Mouse (Mus musculus): ENCODE results near the gene Zfp408. TPM values are rescaled to one million over a fixed set of nuclear protein-coding genes. Genes with fewer than 3 reads are reported as not detected.
"Not testable (repeated sequence)": the region's sequence is repeated elsewhere in the genome, so short reads cannot be mapped to it uniquely, and the experiment has no call there.

Zfp408 gene
- polyA plus RNA-seq, 1 experiment from 2014 or later = 13.8 TPM

DNA sequence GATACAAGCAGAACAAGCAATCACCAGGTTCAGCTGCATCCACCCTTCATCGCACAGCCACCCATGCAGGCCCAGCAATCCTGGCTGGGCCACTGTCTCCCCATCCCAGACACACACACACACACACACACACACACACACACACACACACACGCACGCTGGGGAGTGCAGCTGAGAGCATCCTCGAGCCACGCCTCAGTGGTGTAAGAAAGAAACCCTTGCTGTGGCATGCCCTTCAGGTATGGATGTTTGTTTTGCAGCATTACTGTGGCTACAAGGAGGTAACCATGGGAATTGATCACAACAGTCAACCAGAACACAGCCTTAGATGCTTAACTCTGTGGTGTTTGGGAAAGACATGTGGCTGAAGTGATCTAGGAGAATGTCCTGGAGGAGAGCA, 17.3 kb downstream of the Zfp408 start:
- WGBS = 87% methylated on average over 5 of the region's 5 CpGs

DNA sequence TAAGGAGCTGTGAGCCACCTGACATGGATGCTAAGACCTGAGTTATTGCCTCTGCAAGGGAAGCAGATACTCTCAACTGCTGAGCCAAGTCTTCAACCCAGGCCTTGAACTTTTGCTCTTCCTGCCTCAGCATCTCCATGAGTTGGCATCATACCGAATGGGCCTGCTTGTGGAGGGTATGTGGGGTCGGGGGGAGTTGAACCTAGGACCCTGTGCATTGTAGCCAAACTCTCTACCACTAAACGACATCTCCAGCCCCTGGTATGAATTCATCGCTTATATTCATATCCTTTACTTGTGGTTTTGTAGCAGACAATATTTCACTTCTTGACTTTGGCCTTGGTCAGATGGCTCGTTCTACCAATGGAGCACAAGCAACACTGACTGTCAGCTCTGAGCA, 17.8 kb downstream of the Zfp408 start:
- H3K27me3 ChIP-seq = no peaks in the 10 kb centered on the region
- no peak overlapping the region for H3K4me3 ChIP-seq
- no peak for ATAC-seq (replicated peaks)
- no peak overlapping the region for H3K4me2 ChIP-seq (replicated peaks)
- H3K27ac ChIP-seq (replicated peaks) = no peak overlapping the region
- H3K9ac ChIP-seq (replicated peaks) = no peak overlapping the region
- WGBS = 88% methylated on average over 5 of the region's 5 CpGs
- H3K36me3 ChIP-seq = no peaks in the 10 kb centered on the region
- H3K4me1 ChIP-seq = no peaks in the 10 kb centered on the region
- H3K9me3 ChIP-seq = no peaks in the 10 kb centered on the region

More for the DNA sequence above, 17.3 kb downstream of the Zfp408 start:
- no peaks in the 10 kb centered on the region for H3K27me3 ChIP-seq
- no peak overlapping the region for H3K4me2 ChIP-seq (replicated peaks)
- H3K27ac ChIP-seq (replicated peaks) = no peak overlapping the region
- H3K9ac ChIP-seq (replicated peaks) = no peak overlapping the region
- H3K4me3 ChIP-seq = no peak overlapping the region
- ATAC-seq (replicated peaks) = no peak
- no peaks in the 10 kb centered on the region for H3K9me3 ChIP-seq
- no peaks in the 10 kb centered on the region for H3K4me1 ChIP-seq
- no peaks in the 10 kb centered on the region for H3K36me3 ChIP-seq

DNA sequence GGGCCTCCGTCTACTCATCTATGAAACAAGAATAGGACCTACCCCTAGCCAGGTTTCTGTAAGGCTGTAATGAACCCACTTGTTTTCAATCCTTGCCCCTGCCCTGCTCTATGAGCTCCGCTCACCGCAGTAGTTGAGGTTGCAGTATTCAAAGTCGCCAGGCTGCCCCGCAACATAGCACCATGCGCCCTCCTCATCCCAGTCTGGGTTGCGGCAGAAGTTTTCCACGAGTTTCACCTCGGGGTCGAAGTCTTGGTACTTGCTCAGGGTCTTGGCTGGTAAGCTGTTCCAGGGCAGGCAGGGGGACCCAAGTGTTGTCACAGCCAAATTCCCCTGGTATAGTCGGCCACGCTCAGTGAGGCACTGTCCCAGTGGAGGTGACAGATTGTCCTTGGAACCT, 19.2 kb downstream of the Zfp408 start:
- H3K27ac ChIP-seq (replicated peaks) = no peak overlapping the region
- H3K4me1 ChIP-seq = no peaks in the 10 kb centered on the region
- no peak for ATAC-seq (replicated peaks)
- WGBS = 95% methylated on average over 12 of the region's 12 CpGs
- no peak overlapping the region for H3K4me2 ChIP-seq (replicated peaks)
- H3K9me3 ChIP-seq = no peaks in the 10 kb centered on the region
- no peak overlapping the region for H3K9ac ChIP-seq (replicated peaks)
- H3K4me3 ChIP-seq = no peak overlapping the region
- no peaks in the 10 kb centered on the region for H3K27me3 ChIP-seq
- no peaks in the 10 kb centered on the region for H3K36me3 ChIP-seq

DNA sequence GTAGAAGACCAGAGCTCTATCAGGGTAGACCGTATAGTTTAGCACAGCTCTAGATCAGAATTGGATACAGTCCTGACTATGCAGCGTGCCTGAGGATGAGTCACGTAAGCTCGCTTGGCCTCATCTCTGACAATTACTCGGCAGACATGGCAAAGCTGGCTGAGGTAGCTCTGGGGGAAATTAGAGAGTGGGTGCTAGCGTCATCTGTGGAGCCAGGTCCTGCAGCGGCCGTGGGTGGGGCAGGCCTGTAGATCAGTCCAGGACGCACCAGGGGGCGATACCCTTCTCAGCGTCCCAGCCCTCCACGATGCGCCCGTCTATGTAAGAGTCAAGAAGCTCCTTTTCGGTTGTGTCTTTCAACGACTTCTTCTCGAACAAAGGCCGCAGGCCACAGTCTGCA, 19.9 kb downstream of the Zfp408 start:
- H3K36me3 ChIP-seq = no peaks in the 10 kb centered on the region
- no peaks in the 10 kb centered on the region for H3K27me3 ChIP-seq
- no peak overlapping the region for H3K9ac ChIP-seq (replicated peaks)
- no peak overlapping the region for H3K4me2 ChIP-seq (replicated peaks)
- no peak for ATAC-seq (replicated peaks)
- H3K9me3 ChIP-seq = no peaks in the 10 kb centered on the region
- H3K27ac ChIP-seq (replicated peaks) = no peak overlapping the region
- WGBS = 87% methylated on average over 18 of the region's 18 CpGs
- H3K4me3 ChIP-seq = no peak overlapping the region
- no peaks in the 10 kb centered on the region for H3K4me1 ChIP-seq

DNA sequence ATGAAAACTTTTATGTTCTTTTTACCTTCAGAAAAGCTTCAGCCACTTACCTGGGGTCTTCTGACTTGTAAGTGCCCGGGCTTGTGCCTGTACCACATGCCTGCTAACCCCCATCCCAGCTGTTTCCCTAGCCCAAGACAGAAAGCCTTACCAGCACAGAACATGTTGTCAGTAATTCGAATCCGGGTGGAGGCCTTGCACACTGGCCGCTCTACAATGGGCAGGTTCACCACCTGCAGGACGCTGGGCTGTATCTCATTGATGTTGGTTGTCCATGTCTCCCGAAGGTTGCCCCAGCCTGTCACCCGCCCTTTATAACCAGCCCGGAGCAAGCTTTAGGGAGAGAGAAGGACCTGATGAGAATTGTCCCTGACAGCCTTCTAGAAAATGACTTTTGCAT, 21.4 kb downstream of the Zfp408 start:
- H3K9me3 ChIP-seq = no peaks in the 10 kb centered on the region
- H3K4me3 ChIP-seq = no peak overlapping the region
- H3K4me2 ChIP-seq (replicated peaks) = no peak overlapping the region
- H3K36me3 ChIP-seq = peaks cover 8% of the 10 kb centered on the region; the same call in 1 of the 2 replicates
- no peak overlapping the region for H3K27ac ChIP-seq (replicated peaks)
- no peak overlapping the region for H3K9ac ChIP-seq (replicated peaks)
- H3K27me3 ChIP-seq = no peaks in the 10 kb centered on the region
- H3K4me1 ChIP-seq = no peaks in the 10 kb centered on the region
- 95% methylated on average over 8 of the region's 8 CpGs for WGBS
- no peak for ATAC-seq (replicated peaks)

DNA sequence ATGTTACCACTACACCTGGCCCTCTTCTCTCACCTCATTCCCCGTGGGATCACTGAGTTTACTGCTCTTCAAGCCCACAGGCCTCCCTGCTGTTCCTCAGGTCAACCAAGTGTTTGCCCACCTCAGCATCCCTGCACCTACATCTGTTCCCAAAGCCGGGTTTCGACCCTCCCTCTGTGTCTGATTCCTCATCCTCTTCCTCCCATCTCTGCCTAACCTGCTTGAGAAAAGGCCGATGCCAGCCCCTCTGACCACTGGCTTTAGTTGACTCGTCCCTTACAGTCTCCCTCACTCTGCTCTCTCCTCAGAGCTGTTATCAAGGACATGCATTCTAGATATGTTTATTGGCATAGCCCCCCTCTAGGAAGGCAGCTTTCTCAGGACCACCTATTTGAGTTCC, 22.1 kb downstream of the Zfp408 start:
- 74% methylated on average over 5 of the region's 5 CpGs for WGBS
- Histone ChIP-seq H3K36me3 (peaks cover 12% of the 10 kb centered on the region; the same call in 1 of the 2 replicates), H3K4me2 (replicated peaks) (no peak overlapping the region), H3K9ac (replicated peaks) (no peak overlapping the region), H3K9me3 (no peaks in the 10 kb centered on the region), H3K27ac (replicated peaks) (no peak overlapping the region), H3K4me1 (no peaks in the 10 kb centered on the region), H3K4me3 (no peak overlapping the region), H3K27me3 (no peaks in the 10 kb centered on the region)
- no peak for ATAC-seq (replicated peaks)

DNA sequence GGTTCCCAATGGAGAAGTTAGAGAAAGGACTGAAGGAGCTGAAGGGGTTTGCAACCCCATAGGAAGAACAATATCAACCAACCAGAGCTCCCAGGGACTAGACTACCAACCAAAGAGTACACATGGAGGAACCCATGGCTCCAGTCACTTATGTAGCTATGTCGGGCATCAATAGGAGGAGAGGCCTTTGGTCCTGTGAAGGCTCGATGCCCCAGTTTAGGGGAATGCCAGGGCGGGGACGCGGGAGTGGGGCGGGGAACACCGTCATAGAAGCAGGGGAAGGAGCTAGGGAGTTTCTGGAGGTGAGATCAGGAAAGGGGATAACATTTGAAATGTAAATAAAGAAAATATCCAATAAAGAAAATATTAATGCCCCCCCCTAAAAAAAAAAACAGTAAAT, 26.2 kb downstream of the Zfp408 start:
- not testable (repeated sequence) for ATAC-seq (replicated peaks)

DNA sequence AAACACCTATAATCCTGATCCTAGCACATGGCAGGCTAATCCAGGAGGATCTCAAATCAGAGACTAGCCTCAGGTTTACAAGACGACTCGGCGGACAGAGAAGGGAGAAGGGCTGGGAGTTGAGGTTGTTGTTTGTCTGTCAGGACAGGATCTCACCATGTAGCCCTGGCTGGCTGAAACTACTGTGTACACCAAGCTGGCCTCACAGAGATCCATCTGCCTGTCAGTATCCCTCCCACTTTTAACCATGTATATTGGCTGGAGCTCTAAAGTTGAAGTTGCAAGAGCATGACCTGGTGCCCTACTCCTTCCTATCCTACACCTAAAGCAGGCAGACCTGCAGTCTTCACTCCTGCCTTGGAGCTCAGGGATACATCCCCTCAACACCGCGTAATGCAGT, 27.2 kb downstream of the Zfp408 start:
- ATAC-seq (replicated peaks) = no peak
- H3K4me2 ChIP-seq (replicated peaks) = no peak overlapping the region
- no peaks in the 10 kb centered on the region for H3K27me3 ChIP-seq
- no peak overlapping the region for H3K27ac ChIP-seq (replicated peaks)
- H3K9ac ChIP-seq (replicated peaks) = no peak overlapping the region
- H3K36me3 ChIP-seq = peaks cover 62% of the 10 kb centered on the region
- H3K9me3 ChIP-seq = no peaks in the 10 kb centered on the region
- 89% methylated on average over 5 of the region's 5 CpGs for WGBS
- H3K4me1 ChIP-seq = no peaks in the 10 kb centered on the region
- no peak overlapping the region for H3K4me3 ChIP-seq

More for the DNA sequence above, 26.2 kb downstream of the Zfp408 start:
- not testable (repeated sequence) for H3K27ac ChIP-seq (replicated peaks); H3K9me3 ChIP-seq; H3K4me2 ChIP-seq (replicated peaks); H3K4me3 ChIP-seq; H3K27me3 ChIP-seq; H3K9ac ChIP-seq (replicated peaks); H3K4me1 ChIP-seq
- WGBS = 96% methylated on average over 7 of the region's 7 CpGs
- peaks cover 51% of the 10 kb centered on the region for H3K36me3 ChIP-seq

DNA sequence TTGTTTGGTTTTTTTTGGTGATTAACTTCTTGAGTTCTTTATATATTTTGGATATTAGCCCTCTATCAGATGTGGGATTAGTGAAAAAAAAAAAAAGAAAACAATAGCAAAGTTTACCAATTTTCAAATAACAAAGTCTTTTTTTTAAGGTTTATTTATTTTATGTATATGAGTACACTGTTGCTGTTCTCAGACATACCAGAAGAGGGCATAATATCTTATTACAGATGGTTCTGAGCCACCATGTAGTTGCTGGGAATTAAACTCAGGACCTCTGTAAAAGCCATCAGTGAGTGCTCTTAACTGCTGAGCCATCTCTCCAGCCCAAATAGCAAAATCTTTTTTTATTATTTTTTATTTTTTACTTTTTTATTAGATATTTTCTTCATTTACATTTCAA, 40.2 kb downstream of the Zfp408 start:
- H3K4me1 ChIP-seq; ATAC-seq (replicated peaks); H3K27me3 ChIP-seq; H3K4me2 ChIP-seq (replicated peaks); H3K4me3 ChIP-seq; H3K9me3 ChIP-seq; H3K9ac ChIP-seq (replicated peaks); H3K27ac ChIP-seq (replicated peaks): not testable (repeated sequence)
- peaks cover 62% of the 10 kb centered on the region for H3K36me3 ChIP-seq

DNA sequence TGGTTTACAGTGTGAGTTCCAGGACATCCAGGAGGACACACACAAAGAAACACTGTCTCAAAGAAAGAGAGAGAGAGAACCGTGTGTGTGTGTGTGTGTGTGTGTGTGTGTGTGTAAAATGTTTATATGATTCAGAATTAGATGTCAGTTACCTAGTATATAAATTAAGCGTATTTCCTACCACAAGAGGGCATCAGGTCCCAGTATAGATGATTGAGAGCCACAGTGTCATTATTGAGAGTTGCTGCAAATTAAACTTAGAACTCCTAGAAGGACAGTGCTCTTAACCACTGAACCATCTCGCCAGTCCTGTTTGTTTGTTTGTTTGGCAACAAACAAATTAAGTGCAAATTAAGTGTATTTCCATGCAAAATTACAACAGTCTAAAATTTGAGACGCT, 47.2 kb downstream of the Zfp408 start:
- H3K9me3 ChIP-seq = no peaks in the 10 kb centered on the region
- WGBS = 96% methylated on average over 4 of the region's 4 CpGs
- no peak overlapping the region for H3K27ac ChIP-seq (replicated peaks)
- no peaks in the 10 kb centered on the region for H3K27me3 ChIP-seq
- no peak for ATAC-seq (replicated peaks)
- H3K4me3 ChIP-seq = no peak overlapping the region
- H3K9ac ChIP-seq (replicated peaks) = no peak overlapping the region
- H3K36me3 ChIP-seq = peaks cover 77% of the 10 kb centered on the region
- H3K4me2 ChIP-seq (replicated peaks) = no peak overlapping the region
- H3K4me1 ChIP-seq = no peaks in the 10 kb centered on the region

DNA sequence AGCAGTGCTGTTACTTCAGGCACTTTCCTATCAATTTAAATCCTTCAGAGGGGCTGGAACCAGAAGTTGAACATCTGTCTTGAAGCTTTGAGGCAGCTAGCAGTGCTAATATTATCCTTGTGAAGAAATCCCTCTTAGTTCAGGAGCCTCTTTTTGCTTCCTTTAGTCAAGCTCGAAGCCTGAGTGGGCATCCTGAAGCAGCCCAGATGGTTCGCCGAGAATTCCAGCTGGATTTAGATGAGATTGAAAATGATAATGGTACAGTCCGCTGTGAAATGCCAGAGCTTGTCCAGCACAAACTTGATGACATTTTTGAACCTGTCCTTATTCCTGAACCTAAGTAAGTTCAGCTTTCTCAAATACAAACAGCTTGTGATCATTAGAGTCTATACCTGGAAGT, 49.1 kb downstream of the Zfp408 start:
- no peak overlapping the region for H3K4me3 ChIP-seq
- no peaks in the 10 kb centered on the region for H3K9me3 ChIP-seq
- H3K27me3 ChIP-seq = no peaks in the 10 kb centered on the region
- WGBS = 96% methylated on average over 4 of the region's 4 CpGs
- peaks cover 81% of the 10 kb centered on the region for H3K36me3 ChIP-seq
- no peak overlapping the region for H3K27ac ChIP-seq (replicated peaks)
- ATAC-seq (replicated peaks) = no peak
- no peaks in the 10 kb centered on the region for H3K4me1 ChIP-seq
- no peak overlapping the region for H3K9ac ChIP-seq (replicated peaks)
- H3K4me2 ChIP-seq (replicated peaks) = no peak overlapping the region

Data from forebrain, embryonic 15.5 days (tissue).